Mouse (Mus musculus) intestine, embryonic 16.5 days (tissue): ENCODE results near the gene Lamb2. TPM values are rescaled to one million over a fixed set of nuclear protein-coding genes. Genes with fewer than 3 reads are reported as not detected.

Experiments
- ATAC-seq: fragments of 200-750 bp; cut with Nextera tagmentation; 2 replicates; pipeline ENCODE4 v1.8.0; 2017; ENCODE audit warnings: moderate TSS enrichment, moderate library complexity
- H3K27ac ChIP-seq: fragments of 300-500 bp; sonication (generic); 2 replicates; pipeline ENCODE4 v1.5.1; 2014; ENCODE audit warnings: mild to moderate bottlenecking, low read length
- H3K27me3 ChIP-seq: fragments of 300-500 bp; sonication (generic); replicated peaks from 2 replicates; pipeline ENCODE4 v1.6.1; 2014; ENCODE audit warnings: low read length, control low read depth, mixed read lengths; ENCODE audit not compliant: control insufficient read depth, insufficient read depth
- H3K36me3 ChIP-seq: fragments of 300-500 bp; sonication (generic); 2 replicates; pipeline ENCODE4 v1.6.1; 2014; ENCODE audit warnings: low read length, control low read depth; ENCODE audit not compliant: control insufficient read depth, insufficient read depth
- H3K4me1 ChIP-seq: fragments of 300-500 bp; sonication (generic); 2 replicates; pipeline ENCODE4 v1.6.1; 2014; ENCODE audit warnings: low read length, control low read depth, mixed read lengths; ENCODE audit not compliant: control insufficient read depth, insufficient read depth
- H3K4me2 ChIP-seq: fragments of 300-500 bp; sonication (generic); 2 replicates; pipeline ENCODE4 v1.6.1; 2014; ENCODE audit warnings: low read depth, low read length, control low read depth
- H3K4me3 ChIP-seq: fragments of 300-500 bp; sonication (generic); 2 replicates; pipeline ENCODE4 v1.5.1; 2014; ENCODE audit warnings: mild to moderate bottlenecking, low read length
- H3K9ac ChIP-seq: fragments of 300-500 bp; sonication (generic); 2 replicates; pipeline ENCODE4 v1.6.1; 2014; ENCODE audit warnings: low read depth, low read length
- H3K9me3 ChIP-seq: fragments of 300-500 bp; sonication (generic); 2 replicates; pipeline ENCODE4 v1.6.1; 2016; ENCODE audit warnings: low read length, control low read depth; ENCODE audit not compliant: control insufficient read depth
- whole genome bisulfite sequencing: fragments of 180-500 bp; shearing (Covaris S2); extraction: QIAGEN DNeasy Blood & Tissue Kit; methylation state at CpG from one replicate; pipeline ENCODE4 v1.1.7; 2014; 5-methylcytosine and 5-hydroxymethylcytosine counted together
- polyA plus RNA-seq: library from polyadenylated mRNA; unstranded; fragments of >200 nt; fragmentation: Nextera tagmentation; extraction: Ambion mirVana; gene quantifications from 2 replicates; pipeline ENCODE4 v1.2.1, GENCODE M21; 2015

The Lamb2 gene
- polyA plus RNA-seq, 1 experiment from 2014 or later: 26.6 TPM

- Histone ChIP-seq H3K4me1 (peaks cover 19% of the 10 kb centered on the region), H3K36me3 (no peaks in the 10 kb centered on the region), H3K27ac (no peak overlapping the region), H3K9ac (no peak overlapping the region), H3K9me3 (no peaks in the 10 kb centered on the region), H3K27me3 (no peaks in the 10 kb centered on the region), H3K4me3 (no peak overlapping the region), H3K4me2 (no peak overlapping the region)
- WGBS: 85% methylated on average over 10 of the region's 10 CpGs
- no peak for ATAC-seq
Observed at GRCm38 (mm10) chr9:108456953-108457352, 22.6 kb upstream of the Lamb2 start.

GRCm38 (mm10) chr9:108459939-108460318 lies 19.6 kb upstream of the Lamb2 start:
- peak overlapping the region; percentile 81 for H3K4me3 ChIP-seq
- H3K27me3 ChIP-seq: no peaks in the 10 kb centered on the region
- peak overlapping the region; percentile 97 for H3K27ac ChIP-seq
- H3K36me3 ChIP-seq: peaks cover 14% of the 10 kb centered on the region
- H3K9ac ChIP-seq: 0 out of 2 replicates have a peak overlapping the region, but pooled peaks have one; percentile 22
- 91% methylated on average over 1 of the region's 1 CpGs for WGBS
- peak; percentile 4; the same call in 1 of the 2 replicates for ATAC-seq
- H3K4me2 ChIP-seq: peak overlapping the region; percentile 83
- H3K9me3 ChIP-seq: no peaks in the 10 kb centered on the region
- peaks cover 19% of the 10 kb centered on the region for H3K4me1 ChIP-seq

GRCm38 (mm10) chr9:108460319-108461178 lies 19.0 kb upstream of the Lamb2 start, which contains the start of gene Ccdc71:
TSS of gene Ccdc71 (plus strand) at chr9:108460527.
- WGBS: under 1% methylated on average over 46 of the region's 52 CpGs
- Histone ChIP-seq H3K4me3 (peak within 1 kb of the TSS; percentile 81), H3K4me2 (peak within 1 kb of the TSS; percentile 83), H3K4me1 (peaks cover 19% of the 10 kb centered on the region), H3K9me3 (no peaks in the 10 kb centered on the region), H3K27ac (peak within 1 kb of the TSS; percentile 97), H3K27me3 (no peaks in the 10 kb centered on the region), H3K9ac (peak within 1 kb of the TSS; percentile 89), H3K36me3 (peaks cover 14% of the 10 kb centered on the region)
- peak; percentile 89 for ATAC-seq

GRCm38 (mm10) chr9:108461181-108461631 lies 18.3 kb upstream of the Lamb2 start, which contains the start of gene Klhdc8b:
TSS of gene Klhdc8b (minus strand) at chr9:108461581.
- Histone ChIP-seq H3K36me3 (peaks cover 14% of the 10 kb centered on the region), H3K9ac (peak within 1 kb of the TSS; percentile 89), H3K4me2 (peak within 1 kb of the TSS; percentile 83), H3K4me3 (peak within 1 kb of the TSS; percentile 81), H3K27me3 (no peaks in the 10 kb centered on the region), H3K4me1 (peaks cover 19% of the 10 kb centered on the region), H3K27ac (peak within 1 kb of the TSS; percentile 97), H3K9me3 (no peaks in the 10 kb centered on the region)
- peak; percentile 14 for ATAC-seq
- 16% methylated on average over 11 of the region's 11 CpGs for WGBS

GRCm38 (mm10) chr9:108461675-108462074 lies 17.9 kb upstream of the Lamb2 start:
- Histone ChIP-seq H3K27me3 (no peaks in the 10 kb centered on the region), H3K4me3 (peak overlapping the region; percentile 81), H3K9ac (peak overlapping the region; percentile 89), H3K4me2 (peak overlapping the region; percentile 83), H3K27ac (peak overlapping the region; percentile 97), H3K9me3 (no peaks in the 10 kb centered on the region), H3K36me3 (peaks cover 14% of the 10 kb centered on the region), H3K4me1 (peaks cover 19% of the 10 kb centered on the region)
- ATAC-seq: no peak
- WGBS: 77% methylated on average over 5 of the region's 5 CpGs

- H3K9ac ChIP-seq: peak overlapping the region; percentile 18
Observed at GRCm38 (mm10) chr9:108462192-108462591, 17.3 kb upstream of the Lamb2 start.

GRCm38 (mm10) chr9:108463713-108464112 lies 15.8 kb upstream of the Lamb2 start:
- H3K4me2 ChIP-seq: no peak overlapping the region
- H3K9me3 ChIP-seq: no peaks in the 10 kb centered on the region
- H3K27ac ChIP-seq: 0 out of 2 replicates have a peak overlapping the region, but pooled peaks have one; percentile 5
- no peaks in the 10 kb centered on the region for H3K27me3 ChIP-seq
- H3K36me3 ChIP-seq: peaks cover 14% of the 10 kb centered on the region
- no peak for ATAC-seq
- no peak overlapping the region for H3K4me3 ChIP-seq
- WGBS: 90% methylated on average over 9 of the region's 9 CpGs
- no peak overlapping the region for H3K9ac ChIP-seq
- H3K4me1 ChIP-seq: peaks cover 19% of the 10 kb centered on the region

More at GRCm38 (mm10) chr9:108462192-108462591, 17.3 kb upstream of the Lamb2 start:
- Histone ChIP-seq H3K4me2 (peak overlapping the region; percentile 23; the same call in 1 of the 2 replicates), H3K4me1 (peaks cover 19% of the 10 kb centered on the region), H3K27ac (peak overlapping the region; percentile 97), H3K9me3 (no peaks in the 10 kb centered on the region), H3K4me3 (no peak overlapping the region), H3K27me3 (no peaks in the 10 kb centered on the region), H3K36me3 (peaks cover 14% of the 10 kb centered on the region)
- ATAC-seq: peak; percentile 43
- WGBS: 49% methylated on average over 10 of the region's 10 CpGs

GRCm38 (mm10) chr9:108466219-108466618 lies 13.3 kb upstream of the Lamb2 start:
- H3K4me2 ChIP-seq: no peak overlapping the region
- no peak overlapping the region for H3K27ac ChIP-seq
- H3K9ac ChIP-seq: no peak overlapping the region
- 95% methylated on average over 2 of the region's 2 CpGs for WGBS
- peaks cover 14% of the 10 kb centered on the region for H3K4me1 ChIP-seq
- peaks cover 14% of the 10 kb centered on the region for H3K36me3 ChIP-seq
- no peaks in the 10 kb centered on the region for H3K9me3 ChIP-seq
- H3K4me3 ChIP-seq: no peak overlapping the region
- no peak for ATAC-seq
- H3K27me3 ChIP-seq: no peaks in the 10 kb centered on the region

GRCm38 (mm10) chr9:108469430-108469829 lies 10.1 kb upstream of the Lamb2 start:
- Histone ChIP-seq H3K27me3 (no peaks in the 10 kb centered on the region), H3K9ac (no peak overlapping the region), H3K27ac (no peak overlapping the region; the same call in 1 of the 2 replicates), H3K4me2 (no peak overlapping the region), H3K36me3 (no peaks in the 10 kb centered on the region), H3K4me3 (no peak overlapping the region), H3K4me1 (no peaks in the 10 kb centered on the region), H3K9me3 (no peaks in the 10 kb centered on the region)
- no peak for ATAC-seq
- WGBS: 70% methylated on average over 5 of the region's 5 CpGs
